Mouse (Mus musculus) A20 (cell line): ENCODE data around the gene Mss51.

Experiments used
- DNase-seq: peaks from one replicate; pipeline ENCODE4 v3.0.0-alpha.2; 2011; ENCODE audit warnings: low read depth, low spot score

The Mss51 gene

GRCm38 (mm10) chr14:20451765-20452331 is 44.9 kb downstream of the Mss51 start, which contains the start of gene Cfap70:
Gene Cfap70 (minus strand): TSS chr14:20452226.
- DNase-seq, result no peak

GRCm38 (mm10) chr14:20451302-20451701 is 45.4 kb downstream of the Mss51 start:
- no peak for DNase-seq

- DNase-seq, result no peak
These were observed 49.5 kb downstream of the Mss51 start for GRCm38 (mm10) chr14:20447209-20447608.

- DNase-seq, result no peak
These were observed 54.4 kb downstream of the Mss51 start for GRCm38 (mm10) chr14:20442252-20442651.

- no peak for DNase-seq
These were observed 59.7 kb downstream of the Mss51 start for GRCm38 (mm10) chr14:20436976-20437375.
